In the genomic region with DNA sequence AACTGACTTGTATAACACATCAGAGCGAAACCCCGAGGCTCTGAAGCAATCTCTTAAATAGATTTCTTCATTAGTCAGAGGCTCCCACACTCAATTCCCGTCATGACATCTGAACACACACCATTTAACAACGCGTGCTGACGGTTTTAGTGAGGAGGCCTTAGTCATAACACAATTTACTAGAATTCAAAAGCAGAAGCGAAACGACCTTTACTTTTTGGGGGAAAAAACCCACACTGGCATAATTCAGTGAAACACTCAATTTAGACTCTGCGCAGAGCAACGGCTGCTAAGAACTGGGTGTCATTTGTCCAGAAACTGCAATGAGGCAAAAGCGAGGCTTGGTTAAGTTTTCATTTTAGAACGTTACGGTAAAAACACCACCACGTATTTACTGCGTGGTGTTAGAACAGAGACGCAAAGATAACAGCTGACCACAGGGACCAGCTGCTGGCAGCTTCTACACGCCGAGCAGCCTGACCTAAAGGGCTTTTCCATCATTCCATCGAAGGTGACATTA, we compare ENCODE assay signal across 13 mouse cellular contexts. TPM values are rescaled to one million over a fixed set of nuclear protein-coding genes. Genes with fewer than 3 reads are reported as not detected.
DNase-seq lines count a peak whose midpoint lies in the region; ATAC-seq and TF ChIP-seq lines count a peak whose summit lies in the region.
"Had no signal": no experiment of that assay in that cellular context is flagged by ENCODE, and none has a peak within 500 bp of the region (broad histone marks: within the 10 kb centered on the region; RNA-seq: fewer than 3 reads in every experiment).

No protein-coding gene starts in this region.

- TF ChIP-seq POLR2A in lung, adult 2 months (IDR thresholded peaks at IDR 0.05; ENCODE audit: borderline replicate concordance, extremely low read depth, low read depth, low read length), result no peak

- no peaks in the 10 kb centered on the region for H3K4me1 ChIP-seq in lung, adult 2 months (ENCODE audit: control insufficient read depth, insufficient read depth, low read length)

- H3K4me3 ChIP-seq in lung, adult 2 months (replicated peaks; ENCODE audit: extremely low read depth, low read depth, low read length), result no peak overlapping the region
- H3K4me3 ChIP-seq: hindbrain, embryonic 13.5 days; neural tube, embryonic 12.5 days had no signal

- TF ChIP-seq CTCF in lung, adult 2 months (IDR thresholded peaks at IDR 0.05; ENCODE audit: insufficient read depth, low read length), result no peak

- peak; percentile 91 for ATAC-seq in monocyte, adult 5-6 weeks (replicated peaks; ENCODE audit: insufficient number of reproducible peaks, low FRiP score, low TSS enrichment, poor library complexity, severe bottlenecking)

- 66% methylated on average over 19 of the region's 19 CpGs for WGBS in lung, adult 2 months

- peak; percentile 27 for DNase-seq in embryo, embryonic 11 days
- no peak for DNase-seq in embryo, embryonic 9.5 days (ENCODE audit: extremely low spot score)
- peak; percentile 46 for DNase-seq in lung, postnatal 36 days
- no peak for DNase-seq in lung, adult 2 months
- DNase-seq in c-Kit-positive CD71-negative TER-119-negative erythroid progenitor cells, embryonic 14.5 days (ENCODE audit: low read depth), result peak; percentile 36
- no peak for DNase-seq in gastrocnemius, adult 18-20 months (ENCODE audit: low spot score)
- no peak for DNase-seq in kidney, adult 18-20 months
- DNase-seq: cerebellum, postnatal 36 days; kidney, postnatal 4 days; thymus, adult 2 months had no signal

RNA-seq across cellular contexts. Expression of gene Auh, which starts 14.8 kb away (rescaled TPM):
- polyA plus RNA-seq in lung, adult 2 months (2012; rRNA removed), result 17.7 and 24.9 TPM in 2 replicates
- 67.6 to 97.6 TPM (median 69.5 TPM) in 3 replicates for total RNA-seq in monocyte, adult 5-6 weeks (2017)
- 10 to 100 TPM; 77.8 to 81.5 TPM for total RNA-seq in gastrocnemius, adult 18-20 months (2021)

Comparison
In these comparisons a context has a peak if more than half of its experiments do, and no peak if none do; other contexts are left out.
1. DNase-seq: peak in embryo, embryonic 11 days (single experiment), lung, postnatal 36 days (single experiment) and c-Kit-positive CD71-negative TER-119-negative erythroid progenitor cells, embryonic 14.5 days (single experiment); none in embryo, embryonic 9.5 days (single experiment), lung, adult 2 months (single experiment), gastrocnemius, adult 18-20 months (single experiment) and kidney, adult 18-20 months (single experiment).